Mouse (Mus musculus) megakaryocyte-erythroid progenitor cell, adult 5-6 weeks (primary cell): Measurements from ENCODE around the gene Crlf2. TPM values are rescaled to one million over a fixed set of nuclear protein-coding genes. Genes with fewer than 3 reads are reported as not detected.

ENCODE experiments used
- ATAC-seq: replicated peaks from 2 replicates; pipeline ENCODE4 v1.8.0; 2016; ENCODE audit warnings: mild to moderate bottlenecking, inconsistent platforms; ENCODE audit not compliant: severe bottlenecking, poor library complexity, low FRiP score, low TSS enrichment
- total RNA-seq, 2 experiments: library from RNA; stranded (forward) in 1 of 2; stranded (reverse) in 1 of 2; fragments of 200-1000, 215-1000 nt in 1 of 2; fragments of >200 nt in 1 of 2; fragmentation: Nextera tagmentation in 1 of 2; gene quantifications; 2 replicates each; pipeline ENCODE4 v1.2.3; 2014 to 2017

The Crlf2 gene
- total RNA-seq (2014; fragmentation: Nextera tagmentation): 2.8 and 3.3 TPM in 2 replicates
- 7.7 and 13.2 TPM in 2 replicates for total RNA-seq (2017)

- peak; percentile 62 for ATAC-seq
Observed at GRCm38 (mm10) chr5:109558404-109559160, at the start of gene Crlf2. Crlf2 (minus strand) TSS chr5:109558993.

DNA sequence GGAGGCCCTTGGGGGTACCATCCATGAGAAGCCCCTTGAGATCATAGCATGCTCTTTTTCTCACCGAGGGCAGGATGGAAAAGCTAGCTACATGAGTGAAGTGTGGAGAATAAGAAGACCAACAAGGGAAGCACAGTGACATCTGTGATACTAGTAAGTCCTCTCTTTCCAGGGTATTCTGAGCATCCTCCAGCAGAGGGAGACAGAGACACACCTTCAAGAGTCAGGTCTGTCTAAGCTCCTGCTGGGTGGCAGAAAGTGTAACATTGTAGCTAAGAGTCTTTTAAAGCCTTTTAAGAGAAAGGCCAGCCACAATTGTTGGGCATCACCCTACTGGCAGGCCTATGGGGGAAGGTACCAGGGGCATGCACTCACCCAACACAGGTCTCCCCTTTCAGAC, 43.8 kb upstream of the Crlf2 start:
- peak; percentile 80 for ATAC-seq

GRCm38 (mm10) chr5:109601080-109601479, 42.3 kb upstream of the Crlf2 start:
- peak; percentile 60 for ATAC-seq

GRCm38 (mm10) chr5:109598876-109599275, 40.1 kb upstream of the Crlf2 start:
- ATAC-seq: no peak

- ATAC-seq: peak; percentile 70
Observed at GRCm38 (mm10) chr5:109596647-109597046, 37.9 kb upstream of the Crlf2 start.

DNA sequence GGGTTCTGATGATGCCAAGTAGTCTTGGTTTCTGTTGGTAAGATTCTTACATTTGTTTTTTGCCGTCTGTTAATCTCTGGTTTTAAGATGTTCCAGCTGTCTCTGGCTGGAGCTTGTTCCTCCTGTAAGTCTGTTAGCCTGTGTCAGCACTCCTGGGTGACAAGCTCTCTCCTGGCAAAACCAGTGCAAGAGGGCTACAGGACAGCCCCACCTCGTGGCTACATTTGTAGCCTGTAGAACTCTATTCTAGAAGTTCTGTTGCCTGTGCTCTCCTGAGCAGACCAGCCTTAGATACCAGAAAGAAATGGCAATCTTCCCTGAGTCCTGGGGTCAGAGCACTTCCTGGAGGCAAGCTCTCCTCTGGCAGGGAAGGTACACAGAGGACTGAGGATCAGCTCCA, 4.0 kb upstream of the Crlf2 start:
- no peak for ATAC-seq

GRCm38 (mm10) chr5:109559191-109559590, 398 bp upstream of the Crlf2 start:
- no peak for ATAC-seq

DNA sequence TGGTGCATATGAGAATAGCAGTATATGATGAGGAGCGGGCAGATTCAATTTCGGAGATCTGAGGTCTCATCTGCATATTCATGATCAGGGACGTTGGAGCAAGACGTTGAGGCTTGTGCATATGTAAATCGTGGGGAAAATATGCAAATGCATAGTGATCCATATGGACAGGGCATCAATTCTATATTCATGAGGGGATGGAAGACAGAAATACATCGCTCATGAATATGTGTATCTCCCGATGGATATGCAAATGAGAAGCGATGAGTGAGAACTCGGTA, 730 bp downstream of the Crlf2 start:
- ATAC-seq: no peak

- ATAC-seq: peak; percentile 54
Observed at GRCm38 (mm10) chr5:109557321-109558122, 1.3 kb downstream of the Crlf2 start.

- peak; percentile 47 for ATAC-seq
Observed at GRCm38 (mm10) chr5:109556591-109557320, 2.0 kb downstream of the Crlf2 start.

- ATAC-seq: no peak
Observed at GRCm38 (mm10) chr5:109555676-109556571, 2.9 kb downstream of the Crlf2 start.

GRCm38 (mm10) chr5:109555236-109555675, 3.5 kb downstream of the Crlf2 start:
- no peak for ATAC-seq

- no peak for ATAC-seq
Observed at GRCm38 (mm10) chr5:109554091-109555050, 4.4 kb downstream of the Crlf2 start.

DNA sequence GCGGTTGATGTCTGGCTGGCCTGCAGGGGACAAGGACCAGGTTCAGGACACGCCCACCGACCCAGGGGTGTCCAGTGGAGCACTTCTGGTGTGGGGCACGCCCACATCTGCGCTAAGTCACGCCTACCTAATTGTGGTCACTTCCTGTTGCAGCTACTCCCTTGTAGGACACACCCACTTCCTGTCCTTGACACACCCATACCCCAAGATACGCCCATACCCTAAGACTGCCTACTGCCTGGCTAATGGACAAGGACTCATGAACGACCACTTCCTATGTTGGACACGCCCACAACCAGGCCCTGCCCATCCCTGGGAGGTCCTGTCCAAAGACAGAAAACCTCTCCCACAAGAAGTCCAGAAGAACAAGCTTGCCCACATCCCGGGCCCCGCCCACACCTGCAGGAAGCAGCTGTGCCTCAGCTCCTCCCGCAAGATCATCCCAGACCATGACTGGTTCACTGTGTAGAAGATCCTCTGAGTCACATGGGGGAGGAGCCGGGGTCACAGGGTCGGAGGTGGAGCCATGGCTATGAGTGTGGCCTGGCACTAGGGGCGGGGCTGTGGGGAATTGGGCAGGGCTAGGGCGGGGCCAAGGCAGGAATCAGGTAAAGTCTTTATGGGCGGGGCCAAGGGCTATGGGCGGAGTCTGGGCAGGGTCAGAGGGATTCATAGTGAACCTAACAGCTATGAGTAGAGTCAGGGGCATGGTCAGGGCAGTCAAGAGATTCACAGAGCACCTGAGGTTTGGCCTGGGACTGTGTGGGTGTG, 5.4 kb downstream of the Crlf2 start:
- ATAC-seq: no peak

GRCm38 (mm10) chr5:109552541-109552940, 6.3 kb downstream of the Crlf2 start:
- ATAC-seq: no peak

- ATAC-seq: no peak
Observed at GRCm38 (mm10) chr5:109552116-109552515, 6.7 kb downstream of the Crlf2 start.

- no peak for ATAC-seq
Observed at GRCm38 (mm10) chr5:109551041-109551765, 7.6 kb downstream of the Crlf2 start.
